Mouse (Mus musculus): ENCODE data around the gene Gpx4. TPM values are rescaled to one million over a fixed set of nuclear protein-coding genes. Genes with fewer than 3 reads are reported as not detected.
"Not testable (repeated sequence)": the region's sequence is repeated elsewhere in the genome, so short reads cannot be mapped to it uniquely, and the experiment has no call there.

The Gpx4 gene
- total RNA-seq, 2 experiments from 2014 or later: 500 to 536 TPM

- intact Hi-C loops (cut with DNase I): no loop called here
- DNase-seq: no peak
Observed at GRCm38 (mm10) chr10:80022164-80022563, 24.8 kb upstream of the Gpx4 start.

DNA sequence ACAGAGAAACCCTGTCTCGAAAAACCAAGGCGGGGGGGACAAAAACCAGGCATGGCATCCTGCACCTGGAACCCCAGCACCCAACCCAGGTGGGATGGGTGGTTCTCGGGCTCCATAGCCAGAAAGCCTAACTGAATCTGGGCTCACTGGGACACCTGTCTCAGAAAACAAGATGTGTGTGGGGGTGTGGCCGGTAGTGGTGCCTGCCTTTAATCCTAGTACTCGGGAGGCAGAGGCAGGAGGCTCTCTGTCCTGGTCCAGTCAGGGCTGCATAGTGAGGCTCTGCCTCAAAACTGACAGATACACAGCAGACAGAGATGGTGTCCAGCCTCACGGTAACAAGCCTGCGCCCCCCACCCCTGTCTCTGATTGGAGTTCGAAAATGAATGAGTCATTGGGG is 24.2 kb upstream of the Gpx4 start:
- intact Hi-C loops (cut with DNase I): no loop called here
- DNase-seq: no peak

- intact Hi-C loops (cut with DNase I): no loop called here
- no peak for DNase-seq
Observed at GRCm38 (mm10) chr10:80023758-80024157, 23.2 kb upstream of the Gpx4 start.

- DNase-seq: no peak
- intact Hi-C loops (cut with DNase I): no loop called here
Observed at GRCm38 (mm10) chr10:80024229-80025043, 22.5 kb upstream of the Gpx4 start.

GRCm38 (mm10) chr10:80025044-80025347 is 22.0 kb upstream of the Gpx4 start:
- DNase-seq: no peak
- intact Hi-C loops (cut with DNase I): no loop called here

DNA sequence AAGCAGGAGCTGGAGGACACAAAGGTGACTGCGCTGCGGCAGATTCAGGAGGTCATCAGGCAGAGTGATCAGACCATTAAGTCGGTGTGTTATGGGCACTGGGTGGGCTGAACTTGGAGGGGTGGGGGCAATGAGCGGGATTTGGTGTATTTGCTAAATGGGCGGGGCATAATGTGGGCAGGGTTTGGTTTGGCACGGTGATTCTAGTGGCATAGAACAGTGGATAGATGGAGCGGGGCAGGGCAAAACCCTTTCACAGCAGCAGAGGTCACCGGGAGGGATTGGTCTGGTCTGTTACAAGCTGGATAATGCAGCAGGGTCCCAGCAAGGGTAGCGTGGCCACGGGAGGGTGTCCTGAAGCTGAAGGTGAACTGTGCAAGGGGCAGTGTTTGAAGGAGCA is 21.5 kb upstream of the Gpx4 start:
- intact Hi-C loops (cut with DNase I): no loop called here
- DNase-seq: no peak

- no peak for DNase-seq
- intact Hi-C loops (cut with DNase I): no loop called here
Observed at GRCm38 (mm10) chr10:80025889-80026288, 21.1 kb upstream of the Gpx4 start.

DNA sequence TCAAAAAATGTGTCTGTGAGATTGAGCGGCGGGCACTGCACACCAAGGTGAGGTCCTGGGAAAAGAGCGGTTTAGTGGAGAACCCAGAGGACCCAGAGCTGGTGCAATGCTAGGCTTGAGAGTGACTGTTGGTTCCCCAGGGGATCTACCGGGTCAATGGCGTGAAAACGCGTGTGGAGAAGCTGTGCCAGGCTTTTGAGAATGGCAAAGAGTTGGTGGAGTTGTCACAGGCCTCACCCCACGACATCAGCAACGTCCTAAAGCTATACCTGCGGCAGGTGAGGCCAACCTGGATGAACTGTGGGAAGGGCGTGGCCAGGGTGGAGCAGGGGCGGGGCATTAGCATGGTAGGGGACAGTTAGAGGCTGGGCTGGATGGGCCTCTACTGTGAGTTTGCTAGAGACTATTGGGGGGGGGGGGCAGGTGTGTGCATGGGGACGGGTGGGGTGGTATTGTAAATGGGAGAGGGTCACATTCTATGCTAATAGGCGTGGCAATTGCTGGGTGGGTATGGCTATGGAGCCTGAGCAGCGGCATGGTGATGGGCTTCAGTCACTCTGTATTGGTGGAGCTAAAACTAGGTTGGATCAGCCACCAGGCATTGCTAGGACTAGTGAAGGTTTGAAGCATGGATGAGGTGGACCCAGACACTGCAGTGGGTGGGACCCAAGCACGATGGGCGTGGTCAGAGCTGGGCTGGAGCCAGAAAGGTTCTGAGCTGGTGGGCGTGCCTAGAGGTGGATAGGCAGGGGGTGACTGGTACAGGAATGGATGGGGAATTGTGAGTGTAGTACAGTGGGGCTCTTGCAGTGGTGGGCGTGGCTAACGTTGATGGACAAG is 19.1 kb upstream of the Gpx4 start:
- intact Hi-C loops (cut with DNase I): no loop called here
- DNase-seq: no peak

DNA sequence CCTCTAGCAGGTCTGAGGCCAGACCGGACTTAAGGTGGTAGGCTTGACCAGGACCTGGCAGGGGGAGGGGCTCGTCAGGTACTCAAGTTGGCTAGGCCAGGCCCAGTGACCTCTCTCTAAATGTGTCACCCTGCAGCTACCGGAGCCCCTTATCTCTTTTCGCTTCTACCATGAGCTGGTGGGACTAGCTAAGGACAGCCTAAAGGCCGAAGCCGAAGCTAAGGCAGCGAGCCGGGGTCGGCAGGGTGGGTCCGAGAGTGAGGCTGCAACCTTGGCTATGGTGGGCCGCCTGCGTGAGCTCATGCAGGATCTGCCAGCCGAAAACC is 18.5 kb upstream of the Gpx4 start:
- intact Hi-C loops (cut with DNase I): no loop called here

GRCm38 (mm10) chr10:80030191-80030590 is 16.8 kb upstream of the Gpx4 start:
- intact Hi-C loops (cut with DNase I): loop anchor here (5.0 kb wide), 1 partner anchor 82 kb away; no protein-coding TSS in a partner anchor
- DNase-seq: no peak

More for the DNA sequence above, 18.5 kb upstream of the Gpx4 start:
- no peak for DNase-seq

- no peak for DNase-seq
- intact Hi-C loops (cut with DNase I): loop anchor here (5.0 kb wide), 1 partner anchor 82 kb away; no protein-coding TSS in a partner anchor
Observed at GRCm38 (mm10) chr10:80030736-80031135, 16.2 kb upstream of the Gpx4 start.

DNA sequence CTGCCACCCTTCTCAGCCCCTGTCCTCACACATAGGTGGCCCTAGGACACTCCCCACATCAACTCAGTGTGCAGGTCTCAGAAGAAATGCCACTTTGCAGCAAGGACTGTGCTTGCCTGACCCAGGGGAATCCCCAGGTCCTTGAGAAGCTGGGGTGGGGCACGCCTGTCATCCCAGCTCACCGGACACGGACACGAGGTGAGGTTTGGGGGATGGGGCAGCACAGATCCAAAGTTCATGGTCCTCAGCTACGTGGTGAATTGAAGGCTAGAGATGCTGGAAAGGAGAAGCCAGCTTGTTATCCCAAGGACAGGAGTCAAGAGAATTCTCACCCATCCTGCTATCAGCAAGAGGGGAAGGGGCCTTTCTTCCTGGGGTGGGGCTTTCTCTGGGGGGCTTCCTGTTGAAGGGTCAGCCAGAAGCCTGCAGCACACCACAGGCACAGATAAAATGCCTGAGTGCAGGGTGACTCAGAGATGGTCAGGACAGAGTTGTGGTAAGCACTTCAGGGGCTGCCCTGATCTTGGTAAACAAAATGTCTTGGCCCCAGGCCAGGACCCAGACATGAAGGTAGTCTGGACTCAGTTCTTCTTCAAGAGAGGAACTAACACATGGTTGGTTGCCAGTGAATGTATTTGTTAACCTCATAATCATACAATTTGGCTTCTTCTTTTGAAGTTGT is 14.0 kb upstream of the Gpx4 start:
- DNase-seq: peak in 1 of 2 experiments; percentile 39
- intact Hi-C loops (cut with DNase I): loop anchor here (5.0 kb wide), 1 partner anchor 79 kb away; no protein-coding TSS in a partner anchor

- no peak for DNase-seq
- intact Hi-C loops (cut with DNase I): loop anchor here (5.0 kb wide), 1 partner anchor 79 kb away; no protein-coding TSS in a partner anchor
Observed at GRCm38 (mm10) chr10:80033511-80034391, 13.2 kb upstream of the Gpx4 start.

DNA sequence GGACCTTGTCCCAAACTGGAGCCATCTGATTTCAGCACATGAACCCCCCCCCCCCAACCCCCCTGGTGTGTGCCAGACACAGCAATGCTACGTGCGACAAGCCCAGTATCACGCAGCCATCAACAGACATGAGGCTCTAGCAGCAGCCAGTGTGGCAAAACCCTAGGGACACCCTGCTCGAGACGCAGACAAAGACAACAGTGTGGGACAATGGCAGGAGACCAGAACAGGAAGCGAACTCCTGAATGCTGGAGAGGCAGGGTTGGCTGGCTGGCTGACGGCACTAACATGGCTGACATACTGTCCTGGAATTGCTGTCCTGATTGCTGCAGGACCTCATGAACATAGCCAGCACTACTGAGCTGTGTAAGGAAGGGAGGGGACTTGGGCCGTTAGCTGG is 11.8 kb upstream of the Gpx4 start:
- intact Hi-C loops (cut with DNase I): no loop called here
- DNase-seq: no peak

GRCm38 (mm10) chr10:80035686-80036085 is 11.3 kb upstream of the Gpx4 start:
- intact Hi-C loops (cut with DNase I): no loop called here

GRCm38 (mm10) chr10:80036832-80037231 is 10.1 kb upstream of the Gpx4 start:
- no peak for DNase-seq
- intact Hi-C loops (cut with DNase I): no loop called here

More at GRCm38 (mm10) chr10:80035686-80036085, 11.3 kb upstream of the Gpx4 start:
- DNase-seq: no peak

GRCm38 (mm10) chr10:80039559-80039979 is 7.4 kb upstream of the Gpx4 start, which contains the start of gene Polr2e:
Gene Polr2e (minus strand): TSS chr10:80039795.
- intact Hi-C loops (cut with DNase I): no loop called here
- DNase-seq: peak; percentile 96 to 97

GRCm38 (mm10) chr10:80041409-80042060 is 5.4 kb upstream of the Gpx4 start:
- DNase-seq; intact Hi-C loops (cut with DNase I): not testable (repeated sequence)

GRCm38 (mm10) chr10:80044087-80044486 is 2.9 kb upstream of the Gpx4 start:
- intact Hi-C loops (cut with DNase I): no loop called here
- DNase-seq: no peak

Data from gastrocnemius, postnatal 36 days (tissue).